Mouse (Mus musculus): Measurements from ENCODE around the gene Pygb. TPM values are rescaled to one million over a fixed set of nuclear protein-coding genes. Genes with fewer than 3 reads are reported as not detected.

Gene Pygb
- total RNA-seq, 2 experiments from 2014 or later, result 11.7 to 14.1 TPM

Other genes with a start within 250 kb of the Pygb start
- gene Cst7, start 216.3 kb upstream of the Pygb start, total RNA-seq (2014; fragmentation: Nextera tagmentation), result 3.8 and 7.0 TPM in 2 replicates
- gene Cst7, start 216.3 kb upstream of the Pygb start, total RNA-seq (2017), result 12.1 and 19.5 TPM in 2 replicates
- gene Apmap, start 178.2 kb upstream of the Pygb start, total RNA-seq (2014; fragmentation: Nextera tagmentation), result 10.7 and 20.5 TPM in 2 replicates
- 37.2 and 43.1 TPM in 2 replicates for gene Apmap, start 178.2 kb upstream of the Pygb start, total RNA-seq (2017)
- gene Acss1, start 118.2 kb upstream of the Pygb start, total RNA-seq (2014; fragmentation: Nextera tagmentation), result 90.4 and 97.4 TPM in 2 replicates
- 66.9 and 69.4 TPM in 2 replicates for gene Acss1, start 118.2 kb upstream of the Pygb start, total RNA-seq (2017)
- not detected in 2 replicates for gene Vsx1, start 97.4 kb upstream of the Pygb start, total RNA-seq (2014; fragmentation: Nextera tagmentation)
- not detected in 2 replicates for gene Vsx1, start 97.4 kb upstream of the Pygb start, total RNA-seq (2017)
- 21.7 and 24.5 TPM in 2 replicates for gene Entpd6, start 37.7 kb upstream of the Pygb start, total RNA-seq (2014; fragmentation: Nextera tagmentation)
- 15.2 and 20.5 TPM in 2 replicates for gene Entpd6, start 37.7 kb upstream of the Pygb start, total RNA-seq (2017)
- 9.5 and 13.2 TPM in 2 replicates for gene Abhd12, start 118.0 kb downstream of the Pygb start, total RNA-seq (2014; fragmentation: Nextera tagmentation)
- gene Abhd12, start 118.0 kb downstream of the Pygb start, total RNA-seq (2017), result 21.8 and 45.1 TPM in 2 replicates
- 41.8 and 68.1 TPM in 2 replicates for gene Gins1, start 118.7 kb downstream of the Pygb start, total RNA-seq (2014; fragmentation: Nextera tagmentation)
- gene Gins1, start 118.7 kb downstream of the Pygb start, total RNA-seq (2017), result 87.4 and 115 TPM in 2 replicates

Data from megakaryocyte-erythroid progenitor cell, adult 5-6 weeks (primary cell).